Mouse (Mus musculus) ES-Bruce4 (cell line): ENCODE results near the gene Ndufa6.

ENCODE experiments used
- CTCF ChIP-seq: IDR thresholded peaks from one replicate; pipeline ENCODE4 v1.8.1; 2011; ENCODE audit warnings: low read depth, low read length
- POLR2A ChIP-seq: IDR thresholded peaks from one replicate; pipeline ENCODE4 v1.8.1; 2011; ENCODE audit warnings: low read length; ENCODE audit not compliant: insufficient read depth

GRCm38 (mm10) chr15:82354126-82354945 lies at the start of gene Ndufa6:
- TF ChIP-seq CTCF: peak; percentile 81
- TF ChIP-seq POLR2A: peak; percentile 84
